Mouse (Mus musculus) kidney, postnatal 0 days (tissue): ENCODE results near the gene Scarf2. TPM values are rescaled to one million over a fixed set of nuclear protein-coding genes. Genes with fewer than 3 reads are reported as not detected.

Experiments
- ATAC-seq: fragments of 200-750 bp; cut with Nextera tagmentation; replicated peaks from 2 replicates; pipeline ENCODE4 v1.8.0; 2017; ENCODE audit warnings: low read depth, moderate number of reproducible peaks, moderate TSS enrichment, moderate library complexity; ENCODE audit not compliant: low FRiP score
- DNase-seq: peaks from one replicate; pipeline ENCODE4 v3.0.0-alpha.2; 2016; ENCODE audit warnings: low spot score
- H3K27ac ChIP-seq: fragments of 300-500 bp; sonication (generic); 2 replicates; pipeline ENCODE4 v1.5.1; 2014; ENCODE audit warnings: mild to moderate bottlenecking
- H3K27me3 ChIP-seq: fragments of 300-500 bp; sonication (generic); 2 replicates; pipeline ENCODE4 v1.6.1; 2014; ENCODE audit warnings: low read length, mixed read lengths; ENCODE audit not compliant: insufficient read depth
- H3K36me3 ChIP-seq: fragments of 300-500 bp; sonication (generic); 2 replicates; pipeline ENCODE4 v1.6.1; 2014; ENCODE audit warnings: low read length, mixed read lengths; ENCODE audit not compliant: insufficient read depth
- H3K4me1 ChIP-seq: fragments of 300-500 bp; sonication (generic); replicated peaks from 2 replicates; pipeline ENCODE4 v1.6.1; 2014; ENCODE audit warnings: antibody characterized with exemption, low read length, mixed read lengths; ENCODE audit not compliant: insufficient read depth
- H3K4me2 ChIP-seq: fragments of 300-500 bp; sonication (generic); 2 replicates; pipeline ENCODE4 v1.6.1; 2014; ENCODE audit warnings: mild to moderate bottlenecking, low read length, moderate library complexity, mixed read lengths
- H3K4me3 ChIP-seq: fragments of 300-500 bp; sonication (generic); replicated peaks from 2 replicates; pipeline ENCODE4 v1.5.1; 2014; ENCODE audit warnings: low read depth, low read length
- H3K9ac ChIP-seq: fragments of 300-500 bp; sonication (generic); 2 replicates; pipeline ENCODE4 v1.6.1; 2014; ENCODE audit warnings: low read depth, low read length
- H3K9me3 ChIP-seq: fragments of 300-500 bp; sonication (generic); replicated peaks from 2 replicates; pipeline ENCODE4 v1.6.1; 2016; ENCODE audit warnings: low read length, inconsistent platforms, mixed read lengths
- CTCF ChIP-seq: IDR thresholded peaks from 2 replicates; pipeline ENCODE4 v1.5.1; 2016; ENCODE audit warnings: antibody characterized with exemption, low read depth, mild to moderate bottlenecking, moderate library complexity
- WGBS: fragments of 180-500 bp; shearing (Covaris S2); extraction: QIAGEN DNeasy Blood & Tissue Kit; methylation state at CpG from one replicate; pipeline ENCODE4 v1.1.7; 2014; 5-methylcytosine and 5-hydroxymethylcytosine counted together
- polyA plus RNA-seq: library from polyadenylated mRNA; unstranded; fragments of >200 nt; fragmentation: Nextera tagmentation; extraction: Ambion mirVana; gene quantifications from 2 replicates; pipeline ENCODE4 v1.2.1, GENCODE M21; 2015

Scarf2 gene
- polyA plus RNA-seq, 1 experiment from 2014 or later = 18.7 TPM

DNA sequence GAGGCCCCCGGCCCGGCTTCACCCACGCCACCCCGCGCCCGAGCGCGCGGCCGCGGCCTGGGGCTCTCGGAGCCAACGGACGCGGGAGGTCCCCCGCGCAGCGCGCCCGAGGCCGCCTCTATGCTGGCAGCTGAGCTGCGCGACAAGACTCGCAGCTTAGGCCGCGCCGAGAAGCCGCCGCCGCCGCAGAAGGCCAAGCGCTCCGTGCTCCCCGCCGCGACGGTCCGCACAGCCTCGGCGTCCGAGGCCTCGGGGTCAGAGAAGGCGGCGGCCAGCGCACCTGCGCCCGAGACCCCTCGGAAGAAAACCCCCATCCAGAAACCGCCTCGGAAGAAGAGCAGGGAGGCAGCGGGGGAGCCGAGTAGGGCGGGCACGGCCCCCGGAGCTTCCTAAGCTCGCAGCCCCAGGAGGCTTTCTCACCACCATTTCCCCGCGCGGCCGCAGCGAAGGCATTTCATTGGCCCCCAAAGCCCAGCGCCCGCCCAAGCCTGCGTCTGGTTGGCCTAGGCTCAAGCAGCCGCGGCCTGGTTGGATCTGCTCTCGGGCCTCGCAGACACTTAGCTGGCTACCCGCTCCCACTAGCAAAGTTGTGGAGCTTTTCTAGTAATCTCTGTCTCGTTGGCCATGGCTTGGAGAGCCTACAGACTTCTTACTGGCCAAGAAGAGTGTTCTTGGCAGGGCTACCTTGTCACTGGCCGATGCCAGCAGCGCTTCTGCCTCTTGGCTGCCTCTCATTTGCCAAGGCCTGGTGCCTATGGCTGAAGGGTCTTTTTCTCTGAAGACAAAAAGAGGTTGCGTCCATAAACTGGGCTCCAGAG lies 10.3 kb downstream of the Scarf2 start:
- Histone ChIP-seq H3K27ac (no peak overlapping the region), H3K4me3 (peak overlapping the region; percentile 39), H3K4me1 (peaks cover 39% of the 10 kb centered on the region), H3K36me3 (no peaks in the 10 kb centered on the region), H3K4me2 (peak overlapping the region; percentile 75), H3K9me3 (no peaks in the 10 kb centered on the region), H3K27me3 (peaks cover 20% of the 10 kb centered on the region), H3K9ac (peak overlapping the region; percentile 59)
- TF ChIP-seq CTCF = no peak
- peak; percentile 62 for ATAC-seq
- whole genome bisulfite sequencing = 9% methylated on average over 69 of the region's 73 CpGs
- peak; percentile 83 for DNase-seq

DNA sequence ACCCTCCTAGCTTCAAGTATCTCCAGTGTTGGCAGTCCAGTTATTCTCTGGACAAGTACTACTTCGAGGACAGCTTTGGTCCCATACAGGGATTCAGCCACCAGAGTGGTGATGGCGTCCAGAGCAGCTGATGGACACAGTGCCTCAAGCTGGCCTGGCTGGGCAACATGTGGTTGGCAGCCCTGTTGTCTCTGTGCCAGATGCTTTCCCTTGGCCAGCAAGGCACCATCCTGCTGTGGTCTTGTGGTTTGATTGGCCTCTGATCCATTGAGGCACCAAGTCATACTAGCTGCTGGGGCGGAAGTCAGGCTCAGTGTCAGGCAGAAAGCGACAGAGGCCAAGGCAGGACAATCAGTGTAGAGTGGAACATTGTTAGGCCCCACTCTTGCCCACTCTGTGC lies 12.0 kb downstream of the Scarf2 start:
- no peaks in the 10 kb centered on the region for H3K9me3 ChIP-seq
- no peak overlapping the region for H3K4me3 ChIP-seq
- peaks cover 22% of the 10 kb centered on the region for H3K4me1 ChIP-seq
- H3K9ac ChIP-seq = no peak overlapping the region
- DNase-seq (no peak), ATAC-seq (no peak)
- no peak for TF ChIP-seq CTCF
- no peak overlapping the region for H3K27ac ChIP-seq
- H3K36me3 ChIP-seq = no peaks in the 10 kb centered on the region
- 93% methylated on average over 4 of the region's 4 CpGs for WGBS
- H3K4me2 ChIP-seq = no peak overlapping the region
- H3K27me3 ChIP-seq = peaks cover 7% of the 10 kb centered on the region; the same call in 1 of the 2 replicates

DNA sequence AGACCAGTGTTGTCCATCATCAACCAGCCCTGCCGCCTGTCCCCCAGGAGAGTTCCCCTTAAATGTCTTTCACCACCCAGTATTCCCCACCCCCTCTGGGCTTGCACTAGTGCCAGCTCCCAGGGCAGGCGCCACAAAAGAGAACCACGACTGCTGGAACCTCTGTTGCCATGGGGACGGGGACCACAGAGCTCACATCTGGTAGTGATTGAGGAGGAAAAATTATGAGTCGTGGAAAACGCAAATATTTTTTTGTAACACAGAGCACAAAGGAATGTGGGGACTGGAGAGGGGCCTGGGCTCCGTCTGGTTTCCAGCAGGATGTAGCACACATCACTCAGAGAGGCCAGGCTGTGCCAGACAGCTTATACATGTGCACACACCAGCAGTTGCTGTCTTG lies 12.6 kb downstream of the Scarf2 start:
- WGBS = 29% methylated on average over 7 of the region's 7 CpGs

DNA sequence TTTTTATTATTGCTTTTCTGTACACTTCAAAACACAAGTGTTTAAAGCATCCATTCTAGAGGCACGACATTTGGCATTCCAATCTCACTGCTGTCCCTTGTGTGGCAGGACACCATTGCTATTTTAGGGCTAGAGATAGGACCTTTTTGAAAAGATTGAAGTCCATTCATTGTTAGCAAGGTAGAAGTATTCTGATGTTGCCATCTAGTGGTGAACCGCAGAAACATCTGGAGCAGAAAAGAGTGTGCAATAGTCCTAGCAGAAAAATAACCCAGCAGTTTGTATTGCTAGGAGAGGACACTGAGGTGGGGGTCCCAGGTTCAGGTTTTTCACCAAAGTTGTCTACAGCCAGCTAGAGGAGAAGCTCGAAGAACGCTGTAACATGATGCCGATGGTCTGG lies 15.0 kb downstream of the Scarf2 start:
- Histone ChIP-seq H3K9me3 (no peaks in the 10 kb centered on the region), H3K27me3 (peaks cover 4% of the 10 kb centered on the region; the same call in 1 of the 2 replicates), H3K36me3 (no peaks in the 10 kb centered on the region), H3K4me3 (no peak overlapping the region), H3K27ac (no peak overlapping the region), H3K4me1 (peaks cover 16% of the 10 kb centered on the region; the same call in 1 of the 2 replicates), H3K9ac (0 out of 2 replicates have a peak overlapping the region, but pooled peaks have one; percentile 23), H3K4me2 (no peak overlapping the region)
- ATAC-seq (no peak), DNase-seq (peak; percentile 88)
- TF ChIP-seq CTCF = peak; percentile 90
- 6% methylated on average over 5 of the region's 5 CpGs for WGBS

More for the DNA sequence above, 12.6 kb downstream of the Scarf2 start:
- no peak for TF ChIP-seq CTCF
- H3K36me3 ChIP-seq = no peaks in the 10 kb centered on the region
- no peak overlapping the region for H3K9ac ChIP-seq
- ATAC-seq = 0 out of 2 replicates have a peak, but pooled peaks have one; percentile 11
- H3K4me3 ChIP-seq = no peak overlapping the region
- no peak overlapping the region for H3K27ac ChIP-seq
- H3K9me3 ChIP-seq = no peaks in the 10 kb centered on the region
- peaks cover 16% of the 10 kb centered on the region; the same call in 1 of the 2 replicates for H3K4me1 ChIP-seq
- peak; percentile 76 for DNase-seq
- H3K27me3 ChIP-seq = peaks cover 6% of the 10 kb centered on the region; the same call in 1 of the 2 replicates
- H3K4me2 ChIP-seq = no peak overlapping the region

DNA sequence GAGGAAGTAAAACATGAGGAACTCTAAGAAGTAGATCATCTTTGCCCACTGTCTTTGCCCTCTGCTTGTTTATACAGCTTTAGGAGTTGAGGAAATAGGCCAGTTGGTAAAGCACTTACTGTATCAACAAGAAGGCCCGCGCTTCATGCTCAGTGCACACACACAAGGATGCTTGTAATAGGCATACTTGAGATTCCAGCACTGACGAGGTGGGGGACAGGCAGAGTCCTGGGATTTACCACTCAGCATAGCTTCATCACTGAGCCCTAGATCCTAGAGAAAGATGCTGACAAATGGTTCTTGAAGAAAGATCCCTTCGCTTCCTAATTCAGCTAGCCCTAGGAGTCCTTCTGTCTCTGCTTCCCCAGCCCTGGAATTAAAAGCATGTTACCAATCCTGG lies 16.1 kb downstream of the Scarf2 start:
- peaks cover 4% of the 10 kb centered on the region; the same call in 1 of the 2 replicates for H3K27me3 ChIP-seq
- no peak overlapping the region for H3K4me3 ChIP-seq
- H3K4me1 ChIP-seq = peaks cover 7% of the 10 kb centered on the region; the same call in 1 of the 2 replicates
- WGBS = 47% methylated on average over 4 of the region's 4 CpGs
- H3K9me3 ChIP-seq = no peaks in the 10 kb centered on the region
- no peak for TF ChIP-seq CTCF
- no peak overlapping the region for H3K4me2 ChIP-seq
- no peak overlapping the region for H3K27ac ChIP-seq
- ATAC-seq = no peak
- H3K9ac ChIP-seq = no peak overlapping the region
- no peaks in the 10 kb centered on the region for H3K36me3 ChIP-seq
- DNase-seq = no peak

DNA sequence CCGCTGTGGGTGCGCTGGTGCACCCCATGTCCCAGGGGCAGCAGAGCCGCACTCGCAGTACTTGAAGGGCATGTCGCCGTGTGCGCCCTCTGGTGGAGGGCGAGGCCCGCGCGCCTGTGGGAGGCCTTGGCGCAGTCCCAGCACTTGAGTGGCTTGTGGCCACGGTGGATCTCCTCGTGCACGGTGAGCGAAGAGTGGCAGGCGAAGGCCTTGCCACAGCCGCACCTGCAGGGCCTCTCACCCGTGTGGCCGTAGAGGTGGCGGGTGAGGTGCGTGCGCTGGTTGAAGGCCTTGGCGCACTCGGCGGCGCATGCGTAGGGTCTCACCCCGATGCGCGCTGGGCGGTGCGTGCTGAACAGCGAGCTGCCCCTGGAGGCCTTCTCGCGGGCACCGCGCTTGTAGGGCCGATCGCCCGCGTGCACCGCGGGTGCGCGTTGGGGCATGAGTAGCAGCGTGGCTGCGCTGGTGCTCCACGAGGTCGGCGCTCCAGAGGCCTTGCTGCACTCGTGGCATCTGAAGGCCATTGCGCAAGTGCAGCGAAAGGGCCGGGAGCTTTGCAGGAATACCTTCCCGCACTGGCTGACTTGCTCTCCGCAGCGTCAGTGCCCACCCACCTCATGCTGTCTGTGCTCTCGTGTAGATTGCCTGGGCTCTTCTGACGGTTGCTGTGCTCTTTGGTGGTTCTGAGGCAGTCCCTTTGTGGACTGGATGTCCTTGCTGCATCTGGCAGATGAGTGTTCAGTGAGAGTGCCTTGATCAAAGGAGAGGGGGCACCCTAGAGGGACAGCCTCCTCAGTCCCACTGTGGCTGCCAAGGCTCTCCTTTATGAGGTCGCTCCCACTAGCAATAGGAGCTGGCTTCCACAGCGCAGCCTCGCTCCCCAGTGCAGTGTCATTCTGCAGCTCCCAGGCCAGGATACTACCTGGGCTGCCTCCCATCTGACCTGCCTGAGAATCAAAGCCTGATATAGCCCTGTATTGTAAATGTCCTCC lies 18.6 kb downstream of the Scarf2 start:
- WGBS = 3% methylated on average over 54 of the region's 63 CpGs
- Histone ChIP-seq H3K4me2 (peak overlapping the region; percentile 64), H3K4me1 (peaks cover 7% of the 10 kb centered on the region; the same call in 1 of the 2 replicates), H3K36me3 (no peaks in the 10 kb centered on the region), H3K4me3 (peak overlapping the region; percentile 31), H3K9me3 (no peaks in the 10 kb centered on the region), H3K9ac (peak overlapping the region; percentile 51; the same call in 1 of the 2 replicates), H3K27ac (no peak overlapping the region), H3K27me3 (peaks cover 4% of the 10 kb centered on the region; the same call in 1 of the 2 replicates)
- peak; percentile 86 for TF ChIP-seq CTCF
- ATAC-seq (peak; percentile 75), DNase-seq (peak; percentile 68)
